Mouse (Mus musculus): ENCODE measurements around the gene Scin.

- TF ChIP-seq POLR2A (IDR thresholded peaks at IDR 0.05; ENCODE audit: insufficient read depth, low read depth, low read length) (no peak), CTCF (IDR thresholded peaks at IDR 0.05) (no peak)
Observed at GRCm38 (mm10) chr12:40108143-40108542, 25.9 kb downstream of the Scin start.

All from heart, adult 2 months (tissue).